Mouse (Mus musculus) heart, adult 8-10 months (tissue): Measurements from ENCODE around the gene 4921501E09Rik. TPM values are rescaled to one million over a fixed set of nuclear protein-coding genes. Genes with fewer than 3 reads are reported as not detected.
"Not testable (repeated sequence)": the region's sequence is repeated elsewhere in the genome, so short reads cannot be mapped to it uniquely, and the experiment has no call there.

Source experiments
- DNase-seq: peaks from one replicate; pipeline ENCODE4 v3.0.0; 2022; ENCODE audit warnings: low spot score
- total RNA-seq, 4 experiments: library from RNA; stranded (reverse); gene quantifications; 2 replicates each; pipeline ENCODE4 v1.2.4; 2022

Gene 4921501E09Rik
- not detected for total RNA-seq

- DNase-seq: no peak
These were observed at the start of gene 4921501E09Rik for GRCm38 (mm10) chr17:33067958-33068357. Gene 4921501E09Rik (minus strand): TSS chr17:33068058.

DNA sequence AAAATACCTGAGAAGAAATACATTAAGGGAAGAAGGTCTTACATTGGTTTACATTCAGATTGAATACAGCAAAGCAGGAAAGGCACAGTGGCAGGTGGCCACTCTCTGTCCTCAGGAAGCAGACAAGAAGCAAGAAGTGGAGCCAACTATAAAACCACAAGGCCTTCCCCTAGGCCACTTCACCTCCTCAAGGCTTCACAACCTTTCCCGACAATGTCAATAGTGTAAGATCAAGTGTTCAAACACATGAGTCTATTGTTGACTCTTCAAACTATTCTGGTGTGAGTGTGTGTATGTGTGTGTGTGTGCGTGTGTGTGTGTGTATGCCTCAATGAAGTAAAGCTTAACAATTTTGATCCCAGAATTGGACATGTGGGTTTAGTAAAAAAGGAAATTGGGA, 29.5 kb upstream of the 4921501E09Rik start:
- no peak for DNase-seq

GRCm38 (mm10) chr17:33092391-33093193, 24.7 kb upstream of the 4921501E09Rik start:
- DNase-seq: peak; percentile 80

DNA sequence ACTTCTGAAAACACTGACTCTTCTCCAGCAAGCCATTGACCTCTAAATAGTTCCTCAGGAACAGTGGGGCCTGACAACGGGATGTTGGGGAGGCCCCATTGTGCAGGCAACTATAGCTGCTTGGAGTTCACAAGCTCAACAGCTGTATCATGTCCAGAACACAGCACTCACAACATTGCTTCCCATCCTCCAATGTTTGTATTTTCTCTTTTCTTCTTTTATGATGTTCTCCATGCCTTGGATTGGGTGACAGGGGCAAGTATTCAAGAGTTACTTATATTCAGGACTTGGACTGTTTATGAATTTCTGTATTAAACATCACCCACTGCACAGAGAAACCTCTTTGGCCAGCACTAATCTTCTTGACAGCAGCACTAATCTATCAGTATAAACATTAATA, 23.8 kb upstream of the 4921501E09Rik start:
- no peak for DNase-seq

- peak; percentile 97 for DNase-seq
These were observed 21.5 kb upstream of the 4921501E09Rik start, which contains the start of gene Zfp563 for GRCm38 (mm10) chr17:33089220-33089949. Gene Zfp563 (plus strand): TSS chr17:33089310.

GRCm38 (mm10) chr17:33063001-33063400, 4.9 kb downstream of the 4921501E09Rik start:
- DNase-seq: no peak

- no peak for DNase-seq
These were observed 9.1 kb downstream of the 4921501E09Rik start for GRCm38 (mm10) chr17:33058791-33059190.

- DNase-seq: peak; percentile 85
These were observed 34.7 kb downstream of the 4921501E09Rik start, which contains the start of gene Zfp763 for GRCm38 (mm10) chr17:33032900-33033891. Gene Zfp763 (minus strand): TSS chr17:33033402.

GRCm38 (mm10) chr17:33032376-33032775, 35.5 kb downstream of the 4921501E09Rik start:
- no peak for DNase-seq

- DNase-seq: not testable (repeated sequence)
These were observed 47.4 kb downstream of the 4921501E09Rik start for GRCm38 (mm10) chr17:33020434-33020833.

Other genes starting within 250 kb of the 4921501E09Rik start
- 10 to 100 TPM in 2 of 4 experiments, 1 to 10 TPM in 2; 5.9 to 12.0 (median 9.9) TPM for gene Zfp799, start 237.8 kb downstream of the 4921501E09Rik start, total RNA-seq
- 1 to 10 TPM; 6.3 to 9.0 (median 7.5) TPM for gene Zfp870, start 176.4 kb downstream of the 4921501E09Rik start, total RNA-seq
- gene Cyp4f14, start 150.7 kb downstream of the 4921501E09Rik start, total RNA-seq: under 1 TPM in 2 of 4 experiments, not detected in 2; 0.11 to 0.72 TPM
- 10 to 100 TPM in 2 of 4 experiments, 1 to 10 TPM in 2; 7.7 to 15.3 (median 9.5) TPM for gene Cyp4f13, start 120.7 kb downstream of the 4921501E09Rik start, total RNA-seq
- 1 to 10 TPM; 2.0 to 2.9 (median 2.4) TPM for gene Zfp472, start 102.2 kb downstream of the 4921501E09Rik start, total RNA-seq
- gene Zfp952, start 74.9 kb downstream of the 4921501E09Rik start, total RNA-seq: 1 to 10 TPM; 7.0 to 7.4 (median 7.1) TPM
- 1 to 10 TPM; 2.0 to 5.4 (median 4.4) TPM for gene Zfp763, start 34.7 kb downstream of the 4921501E09Rik start, total RNA-seq
- 1 to 10 TPM; 4.2 to 7.0 (median 4.8) TPM for gene Zfp563, start 21.3 kb upstream of the 4921501E09Rik start, total RNA-seq
- under 1 TPM in 3 of 4 experiments, not detected in 1; 0.05 to 0.19 (median 0.12) TPM for gene Morc2b, start 71.6 kb upstream of the 4921501E09Rik start, total RNA-seq
- gene Olfr55, start 100.4 kb upstream of the 4921501E09Rik start, total RNA-seq: not detected
- not detected for gene Olfr239, start 123.2 kb upstream of the 4921501E09Rik start, total RNA-seq
- under 1 TPM; 0.11 to 0.50 (median 0.23) TPM for gene Olfr1564, start 153.6 kb upstream of the 4921501E09Rik start, total RNA-seq
- gene Zfp955a, start 187.1 kb upstream of the 4921501E09Rik start, total RNA-seq: 10 to 100 TPM in 1 of 4 experiments, 1 to 10 TPM in 3; 7.2 to 10.2 (median 8.7) TPM
- gene Olfr63, start 196.6 kb upstream of the 4921501E09Rik start, total RNA-seq: under 1 TPM in 1 of 4 experiments, not detected in 3; 0.05 TPM
- 10 to 100 TPM in 3 of 4 experiments, 1 to 10 TPM in 1; 9.9 to 11.3 (median 10.3) TPM for gene Zfp955b, start 221.5 kb upstream of the 4921501E09Rik start, total RNA-seq